Mouse (Mus musculus): ENCODE measurements around the gene Chd4. TPM values are rescaled to one million over a fixed set of nuclear protein-coding genes. Genes with fewer than 3 reads are reported as not detected.

The Chd4 gene
- polyA plus RNA-seq, 1 experiment: 42.5 TPM

DNA sequence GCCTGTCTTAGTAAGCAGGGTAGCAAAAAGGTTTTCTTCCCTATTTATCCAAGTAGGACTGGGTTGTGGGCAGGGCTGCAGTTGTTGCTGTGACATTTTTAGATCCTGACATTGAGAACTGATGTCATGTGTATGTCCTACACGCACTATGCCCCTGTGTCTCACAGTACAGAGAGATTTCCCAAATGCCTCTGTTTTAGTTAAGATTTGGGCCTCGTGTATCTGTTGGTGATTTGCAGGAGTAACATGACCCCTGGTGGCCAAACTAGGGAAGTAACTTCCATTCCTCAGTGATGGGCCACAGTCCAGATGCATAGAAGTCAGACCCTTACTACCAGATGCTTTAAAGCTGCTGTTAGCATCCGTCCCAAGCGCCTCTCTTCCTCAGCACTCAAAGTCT, 11.4 kb upstream of the Chd4 start:
- TF ChIP-seq CTCF (IDR thresholded peaks at IDR 0.05; ENCODE audit: control insufficient read depth, insufficient read depth, insufficient replicate concordance, low read depth, low read length) (no peak; the same call in 1 of the 2 replicates), POLR2A (IDR thresholded peaks at IDR 0.05; ENCODE audit: control insufficient read depth, low read depth, low read length) (no peak)
- Histone ChIP-seq H3K27me3 (ENCODE audit: control insufficient read depth, insufficient read depth, low read length) (no peaks in the 10 kb centered on the region), H3K36me3 (ENCODE audit: control insufficient read depth, insufficient read depth, low read length) (no peaks in the 10 kb centered on the region), H3K4me1 (ENCODE audit: control insufficient read depth, insufficient read depth, low read length) (peaks cover 10% of the 10 kb centered on the region), H3K4me3 (ENCODE audit: control insufficient read depth, low read depth, low read length) (no peak overlapping the region), H3K27ac (ENCODE audit: control insufficient read depth, insufficient read depth, low read depth, low read length) (no peak overlapping the region)

DNA sequence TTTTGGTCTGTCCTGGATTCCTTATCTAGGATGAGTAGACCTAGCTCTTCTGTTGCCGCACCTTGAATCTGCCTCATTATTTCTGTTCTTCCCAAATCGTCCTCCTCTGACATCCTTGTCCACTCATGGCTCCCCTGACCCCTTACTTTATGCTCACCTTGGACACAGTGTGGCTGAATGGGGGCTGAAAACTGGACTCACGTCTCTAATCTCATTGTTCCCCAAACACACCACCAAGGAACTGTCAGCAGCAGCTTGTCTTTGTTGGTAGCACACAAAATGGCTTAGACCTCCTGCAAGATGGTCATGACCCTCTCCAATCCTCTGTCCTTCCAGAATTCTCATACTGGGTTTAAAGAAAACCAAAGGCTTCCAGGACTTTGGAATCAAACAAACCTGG, 7.8 kb upstream of the Chd4 start:
- no peak overlapping the region for H3K4me3 ChIP-seq (ENCODE audit: control insufficient read depth, low read depth, low read length)
- H3K36me3 ChIP-seq (ENCODE audit: control insufficient read depth, insufficient read depth, low read length): no peaks in the 10 kb centered on the region
- TF ChIP-seq POLR2A (IDR thresholded peaks at IDR 0.05; ENCODE audit: control insufficient read depth, low read depth, low read length) (no peak), CTCF (IDR thresholded peaks at IDR 0.05; ENCODE audit: control insufficient read depth, insufficient read depth, insufficient replicate concordance, low read depth, low read length) (no peak)
- peaks cover 23% of the 10 kb centered on the region for H3K4me1 ChIP-seq (ENCODE audit: control insufficient read depth, insufficient read depth, low read length)
- H3K27ac ChIP-seq (ENCODE audit: control insufficient read depth, insufficient read depth, low read depth, low read length): no peak overlapping the region
- no peaks in the 10 kb centered on the region for H3K27me3 ChIP-seq (ENCODE audit: control insufficient read depth, insufficient read depth, low read length)

DNA sequence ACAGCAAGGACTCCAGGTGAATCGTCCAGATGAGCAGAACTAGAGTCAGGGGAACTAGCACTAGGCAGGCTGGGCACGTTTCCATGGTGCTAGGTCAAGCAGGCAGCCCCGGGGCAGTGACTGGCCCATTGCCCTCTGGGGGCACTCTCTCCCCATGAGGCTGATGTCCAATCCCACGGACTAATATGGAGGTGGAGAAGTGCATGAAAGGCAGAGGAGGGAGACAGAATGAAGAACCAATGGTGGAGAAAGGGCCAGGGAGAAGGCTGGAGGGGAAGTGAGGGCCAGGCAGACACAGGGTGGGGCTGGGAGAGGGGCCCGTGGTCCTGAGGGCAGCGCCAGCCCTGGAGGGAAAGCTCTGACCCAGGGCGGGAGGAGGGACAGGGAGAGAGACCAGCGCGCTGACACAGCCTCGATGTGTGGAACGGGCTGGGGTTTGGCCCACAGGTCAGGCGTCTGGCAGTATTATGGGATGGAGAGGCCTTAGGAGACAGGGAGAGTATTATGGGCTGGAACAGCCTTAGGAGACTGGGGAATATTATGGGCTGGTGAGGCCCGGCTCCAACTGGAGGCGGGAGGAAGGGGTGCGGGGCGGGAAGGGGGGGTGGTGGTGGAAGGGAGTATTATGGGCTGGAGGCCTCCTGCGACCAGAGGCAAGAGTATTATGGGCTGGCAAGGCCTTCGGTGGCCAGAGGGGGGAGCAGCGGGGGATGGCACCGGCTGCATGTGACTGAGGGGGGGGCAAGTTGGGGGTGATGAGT, 7.0 kb upstream of the Chd4 start:
- H3K4me3 ChIP-seq (ENCODE audit: control insufficient read depth, low read depth, low read length): no peak overlapping the region
- H3K36me3 ChIP-seq (ENCODE audit: control insufficient read depth, insufficient read depth, low read length): no peaks in the 10 kb centered on the region
- H3K4me1 ChIP-seq (ENCODE audit: control insufficient read depth, insufficient read depth, low read length): peaks cover 23% of the 10 kb centered on the region
- H3K27ac ChIP-seq (ENCODE audit: control insufficient read depth, insufficient read depth, low read depth, low read length): peak overlapping the region; percentile 76
- no peaks in the 10 kb centered on the region for H3K27me3 ChIP-seq (ENCODE audit: control insufficient read depth, insufficient read depth, low read length)
- TF ChIP-seq CTCF (IDR thresholded peaks at IDR 0.05; ENCODE audit: control insufficient read depth, insufficient read depth, insufficient replicate concordance, low read depth, low read length): 0 out of 2 replicates have a peak, but pooled peaks have one; percentile 5
- TF ChIP-seq POLR2A (IDR thresholded peaks at IDR 0.05; ENCODE audit: control insufficient read depth, low read depth, low read length): peak; percentile 58; the same call in 1 of the 2 replicates

DNA sequence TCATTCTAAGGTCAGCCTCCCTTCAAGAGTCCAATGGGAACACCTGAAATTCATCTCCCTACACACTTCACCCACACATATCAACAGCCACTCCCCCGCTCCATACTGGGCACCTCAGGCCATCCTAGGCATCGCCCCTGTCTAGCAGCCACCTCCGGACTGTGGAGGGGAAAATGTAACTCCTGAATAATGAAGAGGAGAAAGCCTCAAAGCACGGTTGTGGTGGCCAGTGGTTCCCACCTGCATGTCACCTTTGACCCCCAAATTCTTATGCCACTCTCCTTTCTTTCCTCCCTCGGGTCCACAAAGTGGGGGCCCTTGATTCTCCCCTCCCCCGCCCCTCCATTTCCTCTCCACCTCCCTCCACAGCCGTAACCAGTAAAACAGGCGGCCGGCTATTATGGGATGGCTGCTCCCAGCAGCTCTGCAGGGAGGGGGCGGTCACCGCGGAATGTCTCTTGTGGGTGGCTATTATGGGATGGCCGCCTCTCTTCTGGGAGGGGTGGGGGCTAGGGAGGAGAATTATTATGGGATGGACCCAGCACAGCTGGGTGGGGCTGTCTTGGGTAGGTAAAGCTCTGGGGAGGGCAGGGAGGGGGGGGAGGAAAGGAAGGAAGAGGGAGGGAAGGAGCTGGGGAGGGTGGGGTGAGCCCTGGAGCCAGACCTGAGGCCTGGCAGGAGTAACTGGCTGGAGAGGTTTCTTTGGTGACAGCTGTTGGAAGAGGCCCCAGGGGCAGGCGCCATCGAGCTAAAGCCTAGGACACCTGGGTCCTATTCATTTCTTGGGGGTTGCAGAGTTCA, 6.1 kb upstream of the Chd4 start:
- no peaks in the 10 kb centered on the region for H3K27me3 ChIP-seq (ENCODE audit: control insufficient read depth, insufficient read depth, low read length)

DNA sequence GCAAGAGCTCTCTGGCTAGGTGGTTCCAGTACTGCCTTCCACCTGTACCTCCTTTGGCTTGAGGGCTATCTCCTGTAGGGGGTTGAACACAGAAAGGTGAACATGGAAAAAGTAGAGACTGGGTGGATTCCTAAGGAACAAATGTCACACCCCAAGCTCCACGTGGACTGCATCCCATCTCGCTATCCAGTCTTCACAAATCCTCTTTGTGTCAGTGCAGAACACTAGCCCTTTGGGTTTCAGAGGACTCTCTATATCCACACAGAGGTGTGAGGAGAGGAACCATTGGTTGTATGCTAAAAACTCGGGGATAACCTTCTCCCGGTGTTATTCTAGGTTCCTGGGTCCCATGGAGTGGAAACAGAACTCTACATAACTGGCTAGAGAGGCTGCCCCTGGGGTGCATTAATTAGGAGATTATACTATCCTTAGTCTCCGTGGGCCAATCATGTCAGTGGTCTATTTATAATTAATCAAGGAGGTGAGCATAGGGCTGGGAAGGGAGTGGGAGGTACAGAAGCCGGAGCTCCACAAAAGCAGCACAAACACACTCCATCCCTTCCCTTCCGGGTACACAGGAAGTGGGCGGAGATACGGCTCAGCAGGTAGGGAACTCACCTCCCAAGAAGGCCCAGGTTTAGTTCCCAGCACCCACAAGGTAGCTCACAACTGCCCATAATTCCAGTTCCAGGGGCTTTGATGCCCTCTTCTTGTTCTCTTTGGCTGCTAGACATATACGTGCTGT, 5.3 kb upstream of the Chd4 start:
- Histone ChIP-seq H3K27ac (ENCODE audit: control insufficient read depth, insufficient read depth, low read depth, low read length) (no peak overlapping the region), H3K27me3 (ENCODE audit: control insufficient read depth, insufficient read depth, low read length) (no peaks in the 10 kb centered on the region), H3K4me3 (ENCODE audit: control insufficient read depth, low read depth, low read length) (no peak overlapping the region), H3K36me3 (ENCODE audit: control insufficient read depth, insufficient read depth, low read length) (no peaks in the 10 kb centered on the region), H3K4me1 (ENCODE audit: control insufficient read depth, insufficient read depth, low read length) (peaks cover 26% of the 10 kb centered on the region)
- TF ChIP-seq POLR2A (IDR thresholded peaks at IDR 0.05; ENCODE audit: control insufficient read depth, low read depth, low read length) (no peak), CTCF (IDR thresholded peaks at IDR 0.05; ENCODE audit: control insufficient read depth, insufficient read depth, insufficient replicate concordance, low read depth, low read length) (no peak)

More for the DNA sequence above, 6.1 kb upstream of the Chd4 start:
- H3K4me1 ChIP-seq (ENCODE audit: control insufficient read depth, insufficient read depth, low read length): peaks cover 23% of the 10 kb centered on the region
- H3K27ac ChIP-seq (ENCODE audit: control insufficient read depth, insufficient read depth, low read depth, low read length): peak overlapping the region; percentile 70
- no peaks in the 10 kb centered on the region for H3K36me3 ChIP-seq (ENCODE audit: control insufficient read depth, insufficient read depth, low read length)
- H3K4me3 ChIP-seq (ENCODE audit: control insufficient read depth, low read depth, low read length): peak overlapping the region; percentile 2; the same call in 1 of the 2 replicates
- TF ChIP-seq POLR2A (IDR thresholded peaks at IDR 0.05; ENCODE audit: control insufficient read depth, low read depth, low read length): no peak
- TF ChIP-seq CTCF (IDR thresholded peaks at IDR 0.05; ENCODE audit: control insufficient read depth, insufficient read depth, insufficient replicate concordance, low read depth, low read length): no peak

DNA sequence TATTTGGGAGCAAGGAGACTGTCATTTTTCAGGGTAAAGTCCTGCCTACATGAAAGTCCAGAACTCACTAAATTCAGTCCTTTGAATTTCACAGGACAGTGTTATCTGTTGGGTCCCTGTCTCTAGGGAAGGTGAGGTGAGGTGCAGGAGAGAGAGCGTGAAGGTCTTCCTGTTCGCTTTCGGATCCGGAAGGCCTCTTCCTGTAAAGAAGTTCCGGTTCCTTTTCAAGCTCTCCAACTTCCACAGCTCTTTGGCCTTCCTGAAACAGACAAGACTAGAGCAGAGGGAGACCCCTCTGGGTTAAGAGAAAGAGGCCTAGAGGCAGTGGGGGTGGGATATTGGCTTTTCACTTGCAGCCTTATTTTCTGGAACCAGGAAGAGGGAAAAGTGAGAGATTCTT, 3.4 kb upstream of the Chd4 start:
- Histone ChIP-seq H3K27me3 (ENCODE audit: control insufficient read depth, insufficient read depth, low read length) (no peaks in the 10 kb centered on the region), H3K27ac (ENCODE audit: control insufficient read depth, insufficient read depth, low read depth, low read length) (no peak overlapping the region), H3K4me1 (ENCODE audit: control insufficient read depth, insufficient read depth, low read length) (peaks cover 31% of the 10 kb centered on the region), H3K36me3 (ENCODE audit: control insufficient read depth, insufficient read depth, low read length) (no peaks in the 10 kb centered on the region), H3K4me3 (ENCODE audit: control insufficient read depth, low read depth, low read length) (no peak overlapping the region)
- TF ChIP-seq CTCF (IDR thresholded peaks at IDR 0.05; ENCODE audit: control insufficient read depth, insufficient read depth, insufficient replicate concordance, low read depth, low read length): no peak
- TF ChIP-seq POLR2A (IDR thresholded peaks at IDR 0.05; ENCODE audit: control insufficient read depth, low read depth, low read length): no peak
